Mouse (Mus musculus) lung, postnatal 25 days (tissue): ENCODE results near the gene Bpifb2.

ENCODE experiments used
- DNase-seq: peaks from one replicate; pipeline ENCODE4 v3.0.0; 2022; ENCODE audit warnings: low spot score

The Bpifb2 gene

DNA sequence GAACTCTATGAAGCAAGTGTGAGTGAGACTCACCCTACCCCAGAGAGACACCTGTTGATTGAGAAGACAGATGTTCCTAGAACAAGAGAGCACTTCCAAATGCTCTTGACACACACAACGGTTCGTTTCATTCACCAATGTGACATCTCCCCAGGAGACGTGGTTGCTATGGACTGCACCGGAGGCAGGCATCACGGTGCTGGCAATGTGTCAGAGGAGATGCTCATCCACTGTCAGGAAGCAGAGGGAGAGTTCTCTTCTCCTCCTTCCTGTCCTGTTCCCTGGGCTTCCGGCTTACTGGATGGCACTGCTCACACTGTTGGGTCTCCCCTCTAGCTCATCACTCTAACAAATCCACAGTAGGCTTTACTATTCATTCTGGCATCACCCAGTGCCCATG lies 58.5 kb downstream of the Bpifb2 start:
- no peak for DNase-seq

DNA sequence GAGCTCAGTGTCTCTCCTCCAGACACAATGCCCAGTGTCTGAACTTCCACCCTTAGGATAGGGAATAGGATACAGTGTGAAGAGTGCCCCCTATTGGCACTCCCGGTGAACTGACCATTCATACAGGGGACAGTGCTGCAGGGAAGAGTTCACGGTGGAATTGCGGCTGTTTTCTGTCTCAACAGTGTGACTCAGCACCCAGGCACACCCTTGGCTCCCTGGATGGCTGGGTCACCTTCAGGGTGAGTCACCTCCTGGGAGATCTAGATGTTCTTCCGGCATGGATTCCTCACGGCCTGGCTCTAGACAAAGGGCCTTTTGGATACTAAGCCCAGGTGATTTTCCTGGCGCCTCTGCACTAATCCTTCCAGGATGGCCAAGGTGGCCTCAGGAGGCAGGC lies 60.5 kb downstream of the Bpifb2 start:
- no peak for DNase-seq

DNA sequence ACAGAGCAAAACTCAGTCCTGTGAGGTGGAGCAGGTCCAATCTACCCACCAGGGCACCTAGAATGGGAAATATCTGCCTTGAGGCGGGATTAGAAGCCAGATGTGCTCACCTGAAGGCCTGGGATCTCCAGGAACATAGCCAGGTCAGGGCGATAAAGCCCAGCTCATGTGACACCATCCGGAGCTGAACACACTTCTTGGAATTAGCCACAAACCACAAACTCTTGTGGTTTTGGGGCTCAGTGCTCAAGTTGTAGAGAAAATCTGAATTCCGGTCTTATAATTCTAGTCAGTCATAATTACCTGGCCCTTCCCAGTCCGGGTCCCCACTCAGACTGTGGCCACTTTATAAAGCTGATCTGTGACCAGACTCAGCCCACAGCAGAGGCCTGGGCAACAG lies 63.0 kb downstream of the Bpifb2 start, which contains the start of gene Bpifb4:
Bpifb4 (plus strand) TSS at position 370 of the 400 bp plus-strand sequence.
- DNase-seq, result no peak

DNA sequence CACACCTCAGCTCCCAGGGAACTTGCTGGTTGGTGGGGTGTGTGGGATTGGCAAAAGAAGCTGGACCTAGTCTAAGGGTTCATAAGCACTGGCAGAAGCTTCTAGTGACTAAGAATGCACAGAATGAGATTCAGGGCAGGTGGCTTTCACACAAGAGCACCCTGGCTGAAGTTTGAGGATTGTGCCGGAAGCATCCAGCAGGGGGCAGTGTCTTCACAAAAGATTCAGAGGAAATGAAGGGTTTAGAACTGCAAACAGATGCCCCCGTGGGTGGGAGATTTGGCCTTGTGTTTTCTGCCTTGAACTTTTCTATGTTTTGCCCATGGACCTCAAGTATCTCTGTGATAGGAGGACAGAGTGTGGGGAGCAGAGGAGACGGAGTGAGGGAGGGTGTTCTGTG lies 68.7 kb downstream of the Bpifb2 start:
- peak; percentile 4 for DNase-seq

DNA sequence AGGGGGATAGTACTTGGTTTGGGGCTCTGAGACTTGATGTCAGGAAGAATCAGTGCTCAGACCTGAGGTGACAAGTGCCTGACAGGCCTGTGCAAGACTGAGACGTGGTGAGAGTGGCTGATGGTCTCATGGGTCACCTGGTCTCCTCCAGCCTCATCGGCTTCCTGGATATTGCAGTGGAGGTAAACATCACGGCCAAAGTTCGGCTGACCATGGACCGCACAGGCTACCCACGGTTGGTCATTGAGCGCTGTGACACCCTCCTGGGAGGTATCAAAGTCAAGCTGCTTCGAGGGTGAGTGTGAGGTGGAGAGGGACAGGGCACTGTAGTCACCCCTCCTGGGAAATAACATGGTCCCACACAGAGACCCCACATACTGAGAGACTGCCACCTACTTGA lies 69.7 kb downstream of the Bpifb2 start:
- DNase-seq, result no peak
